Mouse (Mus musculus) limb, embryonic 13.5 days (tissue): ENCODE results near the gene Rasl10b. TPM values are rescaled to one million over a fixed set of nuclear protein-coding genes. Genes with fewer than 3 reads are reported as not detected.

Experiments
- ATAC-seq: fragments of 200-750 bp; cut with Nextera tagmentation; 2 replicates; pipeline ENCODE4 v1.8.0; 2017; ENCODE audit warnings: low read depth, moderate number of reproducible peaks, moderate TSS enrichment; ENCODE audit not compliant: low FRiP score
- H3K27ac ChIP-seq: fragments of 300-500 bp; sonication (generic); 2 replicates; pipeline ENCODE4 v1.5.1; 2015; ENCODE audit warnings: inconsistent platforms, mild to moderate bottlenecking, moderate library complexity
- H3K27me3 ChIP-seq: fragments of 300-500 bp; sonication (generic); 2 replicates; pipeline ENCODE4 v1.6.1; 2015; ENCODE audit warnings: mild to moderate bottlenecking, inconsistent platforms
- H3K36me3 ChIP-seq: fragments of 300-500 bp; sonication (generic); 2 replicates; pipeline ENCODE4 v1.6.1; 2015; ENCODE audit warnings: inconsistent platforms, mild to moderate bottlenecking, moderate library complexity
- H3K4me1 ChIP-seq: fragments of 300-500 bp; sonication (generic); 2 replicates; pipeline ENCODE4 v1.6.1; 2015; ENCODE audit warnings: inconsistent platforms
- H3K4me2 ChIP-seq: fragments of 300-500 bp; sonication (generic); replicated peaks from 2 replicates; pipeline ENCODE4 v1.6.1; 2015; ENCODE audit warnings: inconsistent platforms, mild to moderate bottlenecking, moderate library complexity
- H3K4me3 ChIP-seq: fragments of 300-500 bp; sonication (generic); 2 replicates; pipeline ENCODE4 v1.5.1; 2015; ENCODE audit warnings: moderate library complexity, mild to moderate bottlenecking, inconsistent platforms
- H3K9ac ChIP-seq: fragments of 300-500 bp; sonication (generic); 2 replicates; pipeline ENCODE4 v1.6.1; 2015; ENCODE audit warnings: mild to moderate bottlenecking, inconsistent platforms
- H3K9me3 ChIP-seq: fragments of 300-500 bp; sonication (generic); 2 replicates; pipeline ENCODE4 v1.6.1; 2016; ENCODE audit warnings: inconsistent platforms
- WGBS: fragments of 180-500 bp; shearing (Covaris S2); methylation state at CpG from one replicate; pipeline ENCODE4 v1.1.7; 2015; 5-methylcytosine and 5-hydroxymethylcytosine counted together
- polyA plus RNA-seq: library from polyadenylated mRNA; unstranded; fragments of >200 nt; fragmentation: Nextera tagmentation; extraction: Ambion mirVana; gene quantifications from 2 replicates; pipeline ENCODE4 v1.2.1, GENCODE M21; 2015

Gene Rasl10b
- polyA plus RNA-seq, 1 experiment from 2014 or later = 4.1 TPM

DNA sequence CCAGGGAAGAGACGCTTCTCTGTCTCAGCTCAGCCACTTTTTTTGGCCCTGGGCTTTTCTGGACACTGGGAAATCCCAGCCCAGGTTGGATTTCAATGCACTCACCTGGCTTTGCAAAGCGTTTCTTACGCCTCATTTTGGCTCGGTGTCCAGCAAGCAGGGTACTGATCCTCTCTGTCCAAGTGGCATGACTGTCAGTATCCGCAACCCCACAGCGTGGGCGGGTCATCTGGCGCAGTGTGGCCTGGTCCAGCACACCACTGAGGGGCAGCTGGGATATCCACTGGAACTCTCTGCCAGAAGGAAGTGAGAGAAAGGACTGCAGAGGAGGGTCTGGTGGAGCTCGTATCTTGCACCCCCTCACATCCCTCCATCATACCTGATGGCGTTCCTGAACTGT is 42.3 kb downstream of the Rasl10b start:
- Histone ChIP-seq H3K27me3 (peaks cover 21% of the 10 kb centered on the region), H3K9ac (no peak overlapping the region), H3K4me3 (no peak overlapping the region), H3K9me3 (no peaks in the 10 kb centered on the region), H3K36me3 (no peaks in the 10 kb centered on the region), H3K4me1 (peaks cover 37% of the 10 kb centered on the region), H3K27ac (no peak overlapping the region), H3K4me2 (no peak overlapping the region)
- ATAC-seq = no peak
- 83% methylated on average over 10 of the region's 10 CpGs for WGBS

GRCm38 (mm10) chr11:83454548-83454947 is 45.6 kb downstream of the Rasl10b start:
- Histone ChIP-seq H3K9me3 (no peaks in the 10 kb centered on the region), H3K27ac (no peak overlapping the region), H3K4me1 (peaks cover 37% of the 10 kb centered on the region), H3K27me3 (0 out of 2 replicates have a peak, but pooled peaks cover 3% of the 10 kb centered on the region), H3K4me3 (no peak overlapping the region), H3K36me3 (no peaks in the 10 kb centered on the region), H3K4me2 (no peak overlapping the region), H3K9ac (no peak overlapping the region)
- 9% methylated on average over 4 of the region's 4 CpGs for WGBS
- ATAC-seq = no peak

DNA sequence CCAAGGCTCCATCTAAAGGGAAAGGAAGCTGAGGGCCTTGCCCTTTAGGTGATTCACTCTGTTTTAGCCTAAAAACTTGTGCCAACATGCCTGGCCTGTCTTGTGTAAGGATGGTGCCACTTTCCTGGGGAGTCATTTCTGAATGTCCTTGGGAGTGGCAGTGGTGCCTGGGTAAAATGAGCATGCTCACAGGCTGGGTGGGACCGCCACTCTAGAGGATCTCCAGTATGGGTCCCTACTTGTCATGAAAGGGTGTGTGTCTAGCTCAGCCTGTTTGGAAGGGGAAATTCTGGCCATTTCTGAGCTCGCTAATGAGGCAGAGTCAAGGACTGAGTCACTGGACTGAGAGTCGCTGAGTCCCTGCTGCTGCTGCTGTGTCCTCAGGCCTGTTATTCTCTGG is 46.7 kb downstream of the Rasl10b start:
- no peak overlapping the region for H3K27ac ChIP-seq
- WGBS = 57% methylated on average over 3 of the region's 3 CpGs
- H3K27me3 ChIP-seq = peaks cover 9% of the 10 kb centered on the region

DNA sequence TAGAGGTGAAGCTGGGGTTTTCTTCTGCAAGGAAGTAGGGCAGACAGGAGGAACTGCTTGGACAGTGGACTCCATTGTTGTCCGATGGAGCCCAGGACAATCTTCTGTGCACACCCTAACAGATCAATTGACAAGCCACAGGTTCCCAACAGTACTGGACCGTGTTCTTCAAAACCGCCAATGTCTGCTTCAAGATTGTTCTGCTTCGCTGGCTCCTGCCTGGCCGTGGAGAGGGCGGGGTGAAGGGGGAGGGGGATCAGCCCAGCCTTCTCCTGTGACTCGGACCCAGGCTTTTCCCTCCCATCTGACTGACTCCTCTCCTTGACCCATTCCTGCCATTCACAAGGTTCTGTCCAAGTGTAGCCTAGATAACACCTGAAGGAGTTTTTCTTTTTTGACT is 48.3 kb downstream of the Rasl10b start:
- peaks cover 18% of the 10 kb centered on the region for H3K27me3 ChIP-seq
- no peak overlapping the region for H3K27ac ChIP-seq
- no peak overlapping the region for H3K4me3 ChIP-seq
- WGBS = 44% methylated on average over 7 of the region's 7 CpGs
- no peaks in the 10 kb centered on the region for H3K36me3 ChIP-seq
- ATAC-seq = no peak
- H3K4me1 ChIP-seq = peaks cover 35% of the 10 kb centered on the region
- no peak overlapping the region for H3K4me2 ChIP-seq
- no peak overlapping the region for H3K9ac ChIP-seq
- no peaks in the 10 kb centered on the region for H3K9me3 ChIP-seq

More for the DNA sequence above, 46.7 kb downstream of the Rasl10b start:
- no peak overlapping the region for H3K4me2 ChIP-seq
- H3K4me3 ChIP-seq = no peak overlapping the region
- H3K4me1 ChIP-seq = peaks cover 33% of the 10 kb centered on the region
- H3K9me3 ChIP-seq = no peaks in the 10 kb centered on the region
- no peaks in the 10 kb centered on the region for H3K36me3 ChIP-seq
- ATAC-seq = no peak
- no peak overlapping the region for H3K9ac ChIP-seq

DNA sequence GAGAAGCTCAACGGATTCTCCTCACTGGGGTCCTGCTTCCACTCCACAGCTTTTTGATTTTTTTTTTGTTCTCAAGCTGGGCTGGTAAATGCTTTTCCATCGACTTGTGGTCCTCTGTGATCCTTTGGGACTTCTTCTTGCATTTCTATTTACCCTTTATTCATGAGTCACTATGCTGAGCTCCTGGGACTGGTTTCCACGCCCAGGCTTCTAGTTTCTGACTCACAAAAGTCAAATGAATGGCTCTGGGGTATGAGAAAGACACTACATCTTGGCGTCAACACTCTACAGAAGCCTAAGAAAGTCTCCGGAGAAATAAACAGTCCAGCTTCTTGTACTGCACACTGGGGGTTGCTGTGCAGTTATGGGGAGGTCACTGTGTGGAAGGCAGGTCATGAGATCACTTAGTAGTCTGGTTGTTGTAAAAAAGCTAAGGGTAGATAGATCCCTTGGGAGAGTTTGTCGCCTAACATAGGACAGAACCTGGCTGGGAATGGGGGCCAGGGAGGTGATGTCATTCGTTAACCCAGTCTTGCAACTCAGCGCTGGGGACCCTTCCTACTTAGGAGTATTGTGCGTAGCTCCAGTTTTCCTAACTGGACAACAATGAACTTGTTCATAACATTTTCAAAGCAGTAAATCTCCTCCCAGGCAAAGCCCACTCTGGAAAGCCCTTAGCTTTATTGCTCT is 49.1 kb downstream of the Rasl10b start:
- peaks cover 26% of the 10 kb centered on the region for H3K27me3 ChIP-seq
- H3K36me3 ChIP-seq = no peaks in the 10 kb centered on the region
- ATAC-seq = peak; percentile 44; the same call in 1 of the 2 replicates

GRCm38 (mm10) chr11:83461462-83462027 is 52.6 kb downstream of the Rasl10b start:
- H3K4me2 ChIP-seq = peak overlapping the region; percentile 92
- H3K27me3 ChIP-seq = peaks cover 46% of the 10 kb centered on the region
- H3K4me1 ChIP-seq = peaks cover 41% of the 10 kb centered on the region
- WGBS = 65% methylated on average over 10 of the region's 10 CpGs
- no peaks in the 10 kb centered on the region for H3K36me3 ChIP-seq
- no peak for ATAC-seq
- H3K9me3 ChIP-seq = no peaks in the 10 kb centered on the region
- peak overlapping the region; percentile 61 for H3K4me3 ChIP-seq
- H3K27ac ChIP-seq = no peak overlapping the region
- H3K9ac ChIP-seq = no peak overlapping the region

More for the DNA sequence above, 49.1 kb downstream of the Rasl10b start:
- H3K4me1 ChIP-seq = peaks cover 42% of the 10 kb centered on the region
- H3K9ac ChIP-seq = no peak overlapping the region
- H3K9me3 ChIP-seq = no peaks in the 10 kb centered on the region
- peak overlapping the region; percentile 19; the same call in 1 of the 2 replicates for H3K4me2 ChIP-seq
- 39% methylated on average over 9 of the region's 9 CpGs for WGBS
- H3K27ac ChIP-seq = peak overlapping the region; percentile 18; the same call in 1 of the 2 replicates
- no peak overlapping the region for H3K4me3 ChIP-seq

DNA sequence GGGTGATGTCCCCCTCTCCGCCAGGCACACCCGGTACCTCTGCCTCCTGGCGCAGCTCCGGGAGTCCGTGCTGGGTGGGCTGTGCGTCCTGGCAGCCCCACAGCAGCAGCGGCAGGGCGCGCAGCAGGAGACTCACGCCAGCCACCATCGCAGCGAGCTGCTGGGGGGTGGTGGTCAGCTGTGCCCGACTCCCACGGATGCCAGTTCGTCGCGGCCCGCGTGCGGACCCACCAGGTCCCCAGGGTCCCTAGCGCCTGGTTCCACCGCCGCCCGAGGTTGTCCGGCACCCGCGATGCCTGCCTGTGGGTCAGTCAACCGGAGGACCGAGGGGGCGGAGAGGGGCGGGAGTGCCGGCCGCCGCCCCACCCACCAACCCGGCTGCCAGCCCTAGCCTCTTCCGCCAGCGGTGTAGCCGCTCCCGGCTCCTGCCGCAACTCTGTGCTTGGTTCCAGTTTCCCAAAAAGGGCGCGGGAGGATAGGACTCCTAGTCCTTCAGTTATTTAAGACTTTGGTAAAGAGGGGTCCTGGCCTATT is 53.8 kb downstream of the Rasl10b start, which contains the start of gene Mmp28:
TSS of gene Mmp28 (minus strand) at position 361 of the 534 bp plus-strand sequence.
- Histone ChIP-seq H3K4me2 (peak within 1 kb of the TSS; percentile 92), H3K27ac (no peak within 1 kb of the TSS), H3K9ac (peak within 1 kb of the TSS; percentile 74), H3K4me1 (peaks cover 45% of the 10 kb centered on the region), H3K9me3 (no peaks in the 10 kb centered on the region), H3K4me3 (peak within 1 kb of the TSS; percentile 61), H3K27me3 (peaks cover 46% of the 10 kb centered on the region), H3K36me3 (no peaks in the 10 kb centered on the region)
- ATAC-seq = no peak; the same call in 1 of the 2 replicates
- under 1% methylated on average over 42 of the region's 42 CpGs for WGBS

DNA sequence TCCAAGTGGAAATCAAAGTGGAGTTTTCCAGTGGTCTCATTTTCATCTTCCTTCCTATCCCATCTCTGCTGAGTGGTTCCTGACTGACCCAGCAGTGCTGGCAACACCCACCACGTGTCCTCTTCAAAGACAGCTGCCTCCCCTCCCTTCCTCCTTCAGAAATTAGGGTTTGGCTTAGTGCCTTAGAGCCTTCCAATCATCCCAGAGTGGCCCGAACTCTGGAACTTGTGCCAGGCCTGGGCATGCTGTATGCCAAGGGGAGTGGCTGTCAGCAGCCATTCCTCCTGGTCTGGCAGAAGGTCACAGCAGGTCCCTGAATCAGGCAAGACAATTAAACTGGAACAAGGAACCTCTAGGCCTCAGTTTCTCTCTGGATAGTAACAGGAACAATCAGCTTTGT is 57.0 kb downstream of the Rasl10b start:
- no peak overlapping the region for H3K27ac ChIP-seq
- peaks cover 37% of the 10 kb centered on the region for H3K4me1 ChIP-seq
- H3K36me3 ChIP-seq = no peaks in the 10 kb centered on the region
- H3K4me3 ChIP-seq = no peak overlapping the region
- H3K9ac ChIP-seq = no peak overlapping the region
- 21% methylated on average over 2 of the region's 2 CpGs for WGBS
- peaks cover 37% of the 10 kb centered on the region for H3K27me3 ChIP-seq
- no peak for ATAC-seq
- H3K4me2 ChIP-seq = no peak overlapping the region
- no peaks in the 10 kb centered on the region for H3K9me3 ChIP-seq

GRCm38 (mm10) chr11:83467120-83467652 is 58.2 kb downstream of the Rasl10b start:
- Histone ChIP-seq H3K9me3 (no peaks in the 10 kb centered on the region), H3K9ac (0 out of 2 replicates have a peak overlapping the region, but pooled peaks have one; percentile 19), H3K27me3 (peaks cover 29% of the 10 kb centered on the region), H3K36me3 (no peaks in the 10 kb centered on the region), H3K4me3 (no peak overlapping the region), H3K27ac (no peak overlapping the region; the same call in 1 of the 2 replicates), H3K4me2 (no peak overlapping the region), H3K4me1 (peaks cover 41% of the 10 kb centered on the region)
- WGBS = 31% methylated on average over 11 of the region's 11 CpGs
- ATAC-seq = no peak

GRCm38 (mm10) chr11:83468765-83469164 is 59.8 kb downstream of the Rasl10b start:
- 89% methylated on average over 3 of the region's 3 CpGs for WGBS
- Histone ChIP-seq H3K4me3 (no peak overlapping the region), H3K27me3 (peaks cover 13% of the 10 kb centered on the region), H3K9me3 (no peaks in the 10 kb centered on the region), H3K27ac (no peak overlapping the region), H3K4me1 (peaks cover 29% of the 10 kb centered on the region), H3K36me3 (no peaks in the 10 kb centered on the region), H3K9ac (no peak overlapping the region), H3K4me2 (no peak overlapping the region)
- no peak for ATAC-seq
